Comparison of ENCODE assay signal across 1 mouse cellular context in the genomic region with DNA sequence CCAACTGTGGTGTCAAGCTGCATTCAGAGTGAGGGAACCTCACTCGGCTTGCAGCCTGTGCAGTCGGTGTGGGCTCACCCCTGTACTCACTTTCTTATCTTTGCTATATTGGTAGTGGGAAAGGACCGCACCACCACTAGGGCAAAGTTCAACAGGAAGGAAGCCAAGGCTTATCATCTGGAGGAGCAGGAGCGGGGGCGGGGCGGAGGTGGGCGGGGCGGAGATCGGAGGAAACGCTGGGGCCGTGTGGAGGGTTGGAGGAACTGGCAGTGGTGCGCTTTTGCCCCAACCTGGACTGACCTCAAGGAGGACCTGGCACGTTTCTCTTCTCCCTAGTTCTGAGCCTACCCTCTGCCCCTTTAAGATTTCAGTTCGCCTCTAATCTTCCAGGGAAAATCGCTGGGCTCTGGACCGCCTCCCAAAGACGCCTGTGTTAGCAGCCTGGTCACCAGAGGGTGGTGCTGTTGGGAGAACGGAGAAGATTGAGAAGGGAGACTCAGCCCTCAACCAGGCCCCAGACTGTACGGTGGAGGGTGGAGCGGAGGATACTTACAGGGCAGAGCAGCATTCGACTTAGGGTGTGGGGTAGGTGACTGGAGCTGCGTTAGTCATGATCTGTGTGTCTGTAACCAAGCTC.
TF ChIP-seq lines count a peak whose summit lies in the region.

No protein-coding gene starts in this region.

TF ChIP-seq in MEL, 35 proteins besides CTCF, POLR2A, EP300 and RAD21 (continued from another document):
- TF ChIP-seq USF2 (IDR thresholded peaks at IDR 0.05; ENCODE audit: borderline replicate concordance in 1 of 2, insufficient read depth in 1 of 2, low read depth in 1 of 2, low read length in 2 of 2) (no peak), KAT2A (conservative IDR thresholded peaks at IDR 0.05; ENCODE audit: low read depth, low read length) (no peak), POLR2AphosphoS5 (IDR thresholded peaks at IDR 0.05; ENCODE audit: borderline replicate concordance, low read depth, low read length) (peak; percentile 78; the same call in 1 of the 2 replicates), MAX (IDR thresholded peaks at IDR 0.05; ENCODE audit: low read length) (no peak; the same call in 1 of the 2 replicates), TCF12 (IDR thresholded peaks at IDR 0.05; ENCODE audit: low read depth, low read length) (peak; percentile 81), MYC (IDR thresholded peaks at IDR 0.05; ENCODE audit: low read depth, low read length) (no peak; the same call in 1 of the 2 replicates), ZKSCAN1 (IDR thresholded peaks at IDR 0.05; ENCODE audit: low read depth, low read length) (no peak), ZNF384 (IDR thresholded peaks at IDR 0.05; ENCODE audit: low read depth, low read length) (no peak; the same call in 1 of the 2 replicates), CHD2 (IDR thresholded peaks at IDR 0.05; ENCODE audit: low read length) (no peak), MEF2A (IDR thresholded peaks at IDR 0.05; ENCODE audit: extremely low read depth, insufficient replicate concordance, low read depth, low read length, poor library complexity, severe bottlenecking) (peak; percentile 77; the same call in 1 of the 2 replicates), GABPA (IDR thresholded peaks at IDR 0.05; ENCODE audit: low read depth, low read length) (no peak), GATA1 (IDR thresholded peaks at IDR 0.05; ENCODE audit: low read depth, low read length) (peak; percentile 80), NELFE (IDR thresholded peaks at IDR 0.05; ENCODE audit: low read depth, low read length) (peak; percentile 56), BHLHE40 (IDR thresholded peaks at IDR 0.05; ENCODE audit: borderline replicate concordance, low read depth, low read length) (peak; percentile 79; the same call in 1 of the 2 replicates), SMC3 (IDR thresholded peaks at IDR 0.05; ENCODE audit: low read depth, low read length) (peak; percentile 62)
